Mouse (Mus musculus): ENCODE measurements at regions not wholly inside any gene's neighbourhood (a gene's known extent, or its start where the extent isn't known, plus 50 kb on each side); places are given as distances from the start of the nearest gene placed in this dataset.
"Not testable (repeated sequence)": the region's sequence is repeated elsewhere in the genome, so short reads cannot be mapped to it uniquely, and the experiment has no call there.

- not testable (repeated sequence) for DNase-seq (ENCODE audit: low spot score)
These were observed 535.8 kb downstream of the Mat2b start for GRCm38 (mm10) chr11:40159161-40159560.

GRCm38 (mm10) chr11:40149312-40149711 is 545.7 kb downstream of the Mat2b start:
- peak; percentile 9 for DNase-seq (ENCODE audit: low spot score)

- no peak for DNase-seq (ENCODE audit: low spot score)
These were observed 557.2 kb downstream of the Mat2b start for GRCm38 (mm10) chr11:40137803-40138202.

DNA sequence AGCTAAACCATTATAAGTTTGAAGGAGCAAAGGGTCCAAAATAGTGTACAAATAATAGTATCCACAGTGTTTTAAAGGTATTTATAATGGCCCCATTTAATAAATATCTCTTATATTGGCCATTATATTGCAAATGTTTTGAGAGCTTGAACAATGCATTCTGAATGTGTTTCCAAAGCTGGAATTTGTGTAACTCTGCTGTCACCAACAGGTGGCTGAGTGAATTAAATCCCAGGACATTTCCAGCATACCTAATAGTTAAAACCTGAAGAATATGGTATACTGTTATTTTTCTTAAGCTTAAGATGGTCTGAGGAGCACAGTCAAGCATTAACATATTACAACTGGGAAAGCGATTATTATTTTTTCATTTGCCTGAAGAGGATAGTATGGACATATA is 592.4 kb downstream of the Mat2b start:
- DNase-seq (ENCODE audit: low spot score), result no peak

- no peak for DNase-seq (ENCODE audit: low spot score)
These were observed 620.7 kb downstream of the Mat2b start for GRCm38 (mm10) chr11:40074317-40074716.

DNA sequence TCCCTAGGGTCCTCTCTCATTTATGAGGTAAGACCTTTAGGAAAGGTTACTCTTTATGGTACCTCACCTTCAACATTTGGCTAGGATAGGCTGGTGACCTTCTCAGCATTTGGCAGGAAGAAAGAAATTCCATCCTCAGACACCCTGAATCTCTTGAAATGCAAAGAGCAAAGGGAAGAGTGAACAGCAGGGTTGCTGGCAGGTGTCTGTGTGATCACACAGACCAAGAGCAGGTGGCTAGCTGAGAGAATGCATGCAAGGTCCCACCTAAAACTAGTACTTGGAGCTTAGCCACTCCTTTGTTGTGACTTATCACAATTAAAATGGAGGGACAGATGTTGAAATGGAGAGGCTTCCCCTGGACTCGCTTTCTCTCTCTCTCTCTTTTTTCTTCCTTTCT is 644.5 kb downstream of the Mat2b start:
- DNase-seq (ENCODE audit: low spot score), result no peak

DNA sequence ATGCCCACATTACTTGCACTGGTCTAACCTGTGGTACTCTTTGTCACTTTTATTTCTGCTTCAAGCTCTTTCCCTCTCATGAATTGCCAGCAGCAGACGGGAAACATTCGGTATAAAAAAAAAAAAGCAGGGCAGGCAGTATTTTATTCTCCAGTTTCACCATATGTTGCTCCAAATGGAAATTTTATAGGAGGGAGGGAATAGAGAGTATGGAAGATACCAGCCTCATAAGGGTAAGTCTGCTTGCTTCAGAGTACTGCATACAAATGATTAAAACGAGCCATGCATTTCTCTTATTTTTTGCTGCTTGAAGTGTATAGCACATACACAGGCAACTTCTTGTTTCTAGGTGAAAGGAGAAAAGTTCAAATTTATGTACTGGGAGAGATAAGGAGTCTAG is 667.5 kb downstream of the Mat2b start:
- DNase-seq (ENCODE audit: low spot score), result no peak

- no peak for DNase-seq (ENCODE audit: low spot score)
These were observed 695.5 kb downstream of the Mat2b start for GRCm38 (mm10) chr11:39999483-39999882.

DNA sequence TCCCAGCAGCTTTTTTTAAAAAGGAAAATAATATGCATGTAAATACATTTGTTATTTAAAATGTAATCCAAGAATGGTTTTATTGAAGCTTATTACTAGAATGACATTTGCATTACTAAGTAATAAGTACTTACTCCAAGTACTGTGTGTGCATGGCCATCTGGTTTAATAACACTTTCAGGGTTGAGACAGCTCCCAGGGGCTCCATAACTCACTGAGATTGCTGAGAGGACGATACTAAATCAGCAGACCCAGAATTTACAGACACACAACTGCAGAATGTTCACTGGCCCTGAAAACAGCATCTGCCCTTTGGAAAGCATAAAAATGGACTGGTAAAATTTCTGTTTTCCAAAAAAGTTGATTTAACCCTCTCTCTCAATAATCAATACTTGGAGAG is 696.4 kb downstream of the Mat2b start:
- DNase-seq (ENCODE audit: low spot score), result no peak

GRCm38 (mm10) chr11:39972585-39972984 is 722.4 kb downstream of the Mat2b start:
- DNase-seq (ENCODE audit: low spot score), result no peak

GRCm38 (mm10) chr11:39963705-39964104 is 731.3 kb downstream of the Mat2b start:
- DNase-seq (ENCODE audit: low spot score), result no peak

DNA sequence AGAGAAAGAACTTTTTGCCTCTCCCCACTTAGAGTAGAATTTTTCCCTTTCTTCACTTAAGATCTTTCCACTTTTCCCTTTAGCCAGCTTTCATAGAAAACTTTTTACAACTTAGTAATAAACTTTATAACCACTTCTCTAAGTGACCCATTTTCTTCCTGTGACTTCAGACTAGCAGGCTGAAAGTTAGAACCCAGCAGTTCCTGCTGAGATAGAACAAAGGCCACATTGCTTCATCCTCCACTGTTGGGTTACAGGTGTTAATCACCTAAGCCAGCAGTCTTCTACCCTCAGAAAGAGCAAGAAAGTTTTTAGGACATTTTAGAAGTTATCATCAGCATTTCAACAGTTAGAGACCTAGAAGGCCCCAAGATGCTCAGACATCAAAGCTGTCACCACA is 740.6 kb downstream of the Mat2b start:
- no peak for DNase-seq (ENCODE audit: low spot score)

DNA sequence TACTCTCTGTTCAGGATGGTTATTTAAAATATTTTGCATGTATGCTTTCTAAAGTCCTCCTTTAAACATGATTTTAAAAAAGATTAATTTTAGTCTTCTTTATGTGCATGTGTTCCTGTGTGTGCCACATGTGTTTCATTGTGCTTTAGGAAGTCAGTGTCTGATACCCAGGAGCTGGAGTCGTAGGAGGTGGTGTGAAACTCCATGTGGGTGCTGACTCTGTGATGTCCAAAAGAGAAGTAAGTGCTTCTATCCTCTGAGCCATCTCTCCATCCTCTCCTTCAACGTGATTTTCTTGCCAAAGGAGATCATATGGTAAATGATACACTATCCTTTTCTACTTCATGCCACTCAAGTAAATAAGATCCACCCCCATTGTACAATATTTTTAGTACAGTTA is 750.8 kb downstream of the Mat2b start:
- no peak for DNase-seq (ENCODE audit: low spot score)

DNA sequence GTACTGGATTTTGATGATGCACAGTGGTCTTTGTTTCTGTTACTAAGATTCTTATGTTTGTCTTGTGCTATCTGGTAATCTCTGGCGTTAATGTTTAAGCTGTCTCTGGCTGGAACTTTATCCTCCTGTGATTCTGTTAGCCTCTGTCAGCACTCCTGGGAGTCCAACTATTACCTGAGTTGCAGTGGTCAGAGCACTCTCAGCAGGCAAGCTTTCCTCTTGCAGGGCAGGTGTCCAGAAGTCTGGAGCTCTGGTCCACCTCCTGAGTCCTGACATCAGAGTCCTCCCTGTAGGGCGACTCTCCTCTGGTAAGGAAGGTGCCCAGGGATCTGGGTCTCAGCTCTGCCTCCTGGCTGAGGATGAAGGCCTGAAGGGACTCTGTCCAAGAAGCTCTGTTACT is 760.8 kb downstream of the Mat2b start:
- DNase-seq (ENCODE audit: low spot score), result no peak

DNA sequence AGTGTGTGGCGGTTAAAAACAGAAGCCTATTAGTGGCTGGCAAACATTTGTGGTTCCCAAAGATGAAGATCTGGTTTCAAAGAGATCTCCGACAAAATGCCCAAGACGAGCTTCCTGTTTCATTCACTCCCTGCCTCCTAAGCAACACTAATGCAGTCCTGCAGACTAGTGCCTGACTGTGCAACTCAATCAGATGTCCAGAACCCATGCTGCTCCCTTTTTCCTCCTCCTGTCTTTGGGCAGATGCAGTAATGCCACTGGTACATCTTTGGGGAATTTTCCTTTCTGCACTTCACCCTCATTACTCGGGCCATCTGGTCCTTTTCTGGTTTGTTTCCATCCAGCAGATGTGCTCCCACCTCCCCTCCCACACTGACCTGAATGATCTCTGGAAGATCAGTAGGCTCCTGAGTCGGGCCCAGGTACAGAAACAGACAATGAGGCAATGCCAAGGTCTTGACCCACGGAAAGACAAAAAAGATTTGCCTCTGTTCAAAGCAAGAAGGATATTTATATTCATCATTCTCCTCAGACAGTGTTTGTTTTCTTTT is 771.0 kb downstream of the Mat2b start:
- DNase-seq (ENCODE audit: low spot score), result no peak

GRCm38 (mm10) chr11:39917716-39918347 is 777.2 kb downstream of the Mat2b start:
- no peak for DNase-seq (ENCODE audit: low spot score)

GRCm38 (mm10) chr11:39899644-39900225 is 795.3 kb downstream of the Mat2b start:
- no peak for DNase-seq (ENCODE audit: low spot score)

DNA sequence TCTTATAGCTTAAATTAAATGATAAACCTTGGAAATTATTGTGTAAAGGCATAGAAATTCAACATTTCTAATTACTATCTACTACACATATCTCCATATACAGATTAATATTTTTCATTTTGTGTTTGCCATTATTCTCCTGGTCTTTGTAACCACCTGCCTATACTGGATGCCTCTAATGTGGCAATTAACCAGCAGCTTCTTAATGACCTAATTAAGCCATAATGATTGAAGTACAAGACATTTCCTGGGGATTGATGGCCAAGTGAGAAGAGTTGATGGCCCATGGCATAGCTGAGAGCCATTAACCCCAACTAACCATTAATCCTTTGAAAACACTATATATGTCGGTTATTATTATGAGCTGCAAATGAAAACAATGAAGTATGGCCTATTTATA is 811.7 kb downstream of the Mat2b start:
- DNase-seq (ENCODE audit: low spot score), result no peak

DNA sequence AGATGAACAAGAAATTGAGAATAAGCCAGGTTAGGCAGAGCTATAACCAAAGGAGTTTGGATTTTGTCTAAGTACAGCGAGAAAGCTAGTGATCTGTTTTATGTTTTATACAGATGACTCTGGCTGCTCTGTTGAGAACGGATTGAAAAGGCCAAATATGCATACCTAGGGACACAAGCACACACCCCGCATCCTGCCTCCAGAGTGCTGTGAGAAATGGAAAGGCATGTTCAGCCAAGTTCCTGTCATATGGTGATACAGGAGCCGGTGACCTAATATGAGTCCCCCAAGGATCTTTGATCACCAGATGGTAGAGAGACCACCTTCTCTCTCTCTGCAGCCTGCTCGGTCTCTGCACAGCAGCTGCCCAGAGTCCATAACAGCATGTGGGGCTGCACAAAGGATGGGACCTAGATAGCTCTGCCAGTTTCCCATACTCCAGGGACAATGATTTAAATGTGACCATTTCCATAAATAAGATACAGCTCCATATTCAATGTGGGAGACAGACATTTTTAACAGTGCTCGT is 826.5 kb downstream of the Mat2b start:
- DNase-seq (ENCODE audit: low spot score), result no peak
